Mouse (Mus musculus) liver, postnatal 0 days (tissue): ENCODE measurements around the gene Ovol2.

ENCODE experiments used
- CTCF ChIP-seq: sonication (generic); IDR thresholded peaks from 2 replicates; pipeline ENCODE4 v1.5.1; 2016; ENCODE audit warnings: antibody characterized with exemption, low read depth
- EP300 ChIP-seq: IDR thresholded peaks from 2 replicates; pipeline ENCODE4 v1.6.1; 2016; ENCODE audit warnings: antibody characterized with exemption, low read depth, mild to moderate bottlenecking

DNA sequence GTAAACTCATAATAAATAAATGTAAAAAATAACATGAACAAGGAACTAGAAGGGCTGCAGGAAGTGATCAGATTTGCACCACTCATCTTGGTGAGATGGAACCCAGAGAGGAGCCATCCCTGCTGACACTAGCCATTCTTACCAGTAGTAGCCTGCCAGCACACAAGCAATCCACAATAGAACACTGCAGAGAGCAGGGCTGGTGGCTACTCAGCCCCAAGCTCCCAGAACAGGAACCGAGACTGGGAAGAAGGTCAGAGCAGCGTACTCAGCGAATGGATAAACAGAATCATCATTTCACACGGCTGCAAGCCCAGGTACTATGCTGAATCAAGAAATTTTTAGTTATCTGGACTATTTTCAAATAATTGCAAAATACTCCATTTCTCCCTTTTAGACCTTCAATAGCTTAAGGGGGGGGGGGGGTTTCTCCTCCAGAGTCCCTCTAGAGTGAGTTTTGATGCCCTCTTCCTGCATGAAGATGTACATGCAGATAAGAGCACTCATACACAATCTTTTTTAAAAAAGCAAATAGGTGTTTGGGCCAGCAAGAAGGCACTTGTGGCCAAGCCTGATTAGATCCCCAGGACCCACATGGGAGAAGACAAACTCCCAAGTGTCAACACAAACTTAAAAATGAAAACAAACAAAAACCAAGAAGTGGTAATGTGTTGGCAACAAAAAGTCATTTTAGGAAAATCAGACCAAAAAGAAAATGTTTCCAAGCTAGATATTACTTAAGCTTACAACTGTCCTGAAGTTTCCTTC, 65.8 kb downstream of the Ovol2 start:
- TF ChIP-seq CTCF (no peak), EP300 (no peak)
